Mouse (Mus musculus) cerebellum, adult 11-12 months (tissue): Measurements from ENCODE around the gene C1ra.
"Not testable (repeated sequence)": the region's sequence is repeated elsewhere in the genome, so short reads cannot be mapped to it uniquely, and the experiment has no call there.

Experiments
- DNase-seq: peaks from one replicate; pipeline ENCODE4 v3.0.0; 2022

C1ra gene

GRCm38 (mm10) chr6:124549023-124549550 lies 36.9 kb downstream of the C1ra start:
- no peak for DNase-seq

GRCm38 (mm10) chr6:124552766-124553165 lies 40.6 kb downstream of the C1ra start:
- DNase-seq: no peak

GRCm38 (mm10) chr6:124555956-124556355 lies 43.8 kb downstream of the C1ra start:
- not testable (repeated sequence) for DNase-seq

- not testable (repeated sequence) for DNase-seq
Observed at GRCm38 (mm10) chr6:124561156-124561555, 49.0 kb downstream of the C1ra start.

GRCm38 (mm10) chr6:124561611-124562010 lies 49.4 kb downstream of the C1ra start:
- DNase-seq: not testable (repeated sequence)

- peak; percentile 33 for DNase-seq
Observed at GRCm38 (mm10) chr6:124570026-124570425, 57.8 kb downstream of the C1ra start, which contains the start of gene C1rb. TSS of gene C1rb (plus strand) at chr6:124570294.
